In the genomic region with DNA sequence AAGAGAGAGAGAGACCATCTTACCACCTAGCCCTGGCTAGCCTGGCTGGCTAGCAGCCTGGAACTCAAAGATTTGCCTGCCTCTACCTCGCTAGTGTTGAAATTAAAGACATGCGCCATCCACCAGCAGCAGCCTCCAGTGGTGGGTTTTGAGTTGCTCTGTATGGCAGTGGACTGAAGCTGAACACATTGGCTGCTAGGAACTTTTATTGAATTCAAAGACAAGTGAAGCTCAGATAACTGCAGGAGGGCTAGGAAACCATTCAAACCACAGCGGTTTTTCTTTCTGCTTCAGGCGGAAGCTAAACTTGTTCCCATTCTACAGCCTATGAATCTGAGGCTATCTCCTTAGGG, we compare ENCODE assay signal across 8 mouse cellular contexts. TPM values are rescaled to one million over a fixed set of nuclear protein-coding genes. Genes with fewer than 3 reads are reported as not detected.
A peak's percentile ranks its signal among the peaks of the same experiment; 100 is the strongest.
DNase-seq lines count a peak whose midpoint lies in the region; ATAC-seq and TF ChIP-seq lines count a peak whose summit lies in the region.

No protein-coding gene starts in this region.

- H3K4me3 ChIP-seq in lung, adult 2 months (replicated peaks; ENCODE audit: extremely low read depth, low read depth, low read length): peak overlapping the region; percentile 97
- H3K4me3 ChIP-seq in embryonic facial prominence, embryonic 10.5 days: peak overlapping the region; percentile 90
- peak overlapping the region; percentile 83 for H3K4me3 ChIP-seq in limb, embryonic 10.5 days

- no peaks in the 10 kb centered on the region for H3K9me3 ChIP-seq in embryonic facial prominence, embryonic 10.5 days
- H3K9me3 ChIP-seq in limb, embryonic 10.5 days (replicated peaks): no peaks in the 10 kb centered on the region

- TF ChIP-seq CTCF in lung, adult 2 months (IDR thresholded peaks at IDR 0.05; ENCODE audit: insufficient read depth, low read length): no peak

- H3K27me3 ChIP-seq in embryonic facial prominence, embryonic 10.5 days (replicated peaks; ENCODE audit: low read depth, poor library complexity, severe bottlenecking): peaks cover 36% of the 10 kb centered on the region
- peaks cover 24% of the 10 kb centered on the region for H3K27me3 ChIP-seq in limb, embryonic 10.5 days (ENCODE audit: low read depth, poor library complexity, severe bottlenecking)

- H3K27ac ChIP-seq in embryonic facial prominence, embryonic 10.5 days (replicated peaks): peak overlapping the region; percentile 79; the same call in 1 of the 2 replicates
- peak overlapping the region; percentile 86 for H3K27ac ChIP-seq in limb, embryonic 10.5 days

- DNase-seq in lung, adult 2 months: no peak
- DNase-seq in lung, postnatal 36 days: no peak
- DNase-seq in embryonic facial prominence, embryonic 10.5 days (ENCODE audit: low spot score): peak; percentile 17
- peak; percentile 33 for DNase-seq in limb, embryonic 10.5 days (ENCODE audit: low spot score)
- DNase-seq in adrenal gland, adult 18-20 months (ENCODE audit: low spot score in 2 of 2): no peak
- no peak for DNase-seq in adrenal gland, postnatal 25 days
- no peak for DNase-seq in spleen, adult 18-20 months

- WGBS in lung, adult 2 months: 9% methylated on average over 4 of the region's 4 CpGs
- WGBS in embryonic facial prominence, embryonic 10.5 days: 2% methylated on average over 4 of the region's 4 CpGs
- WGBS in limb, embryonic 10.5 days: 3% methylated on average over 4 of the region's 4 CpGs

- TF ChIP-seq POLR2A in lung, adult 2 months (IDR thresholded peaks at IDR 0.05; ENCODE audit: borderline replicate concordance, extremely low read depth, low read depth, low read length): no peak

- H3K36me3 ChIP-seq in embryonic facial prominence, embryonic 10.5 days (replicated peaks): 0 out of 2 replicates have a peak, but pooled peaks cover 2% of the 10 kb centered on the region
- H3K36me3 ChIP-seq in limb, embryonic 10.5 days: peaks cover 10% of the 10 kb centered on the region

- peaks cover 23% of the 10 kb centered on the region for H3K4me1 ChIP-seq in lung, adult 2 months (ENCODE audit: control insufficient read depth, insufficient read depth, low read length)
- H3K4me1 ChIP-seq in embryonic facial prominence, embryonic 10.5 days: peaks cover 27% of the 10 kb centered on the region
- peaks cover 23% of the 10 kb centered on the region for H3K4me1 ChIP-seq in limb, embryonic 10.5 days

- ATAC-seq in neutrophil, adult 5-6 weeks (ENCODE audit: extremely low read depth, insufficient number of reproducible peaks, low FRiP score, poor library complexity, severe bottlenecking): 0 out of 2 replicates have a peak, but pooled peaks have one; percentile 2

RNA-seq across cellular contexts. Expression of a gene that starts 0.4 kb away (rescaled TPM):
- 27.9 and 45.4 TPM in 2 replicates for polyA plus RNA-seq in lung, adult 2 months (2012; rRNA removed)
- 2.8 and 3.5 TPM in 2 replicates for polyA plus RNA-seq in embryonic facial prominence, embryonic 10.5 days (2016; fragmentation: Nextera tagmentation; extraction: Ambion mirVana)
- polyA plus RNA-seq in limb, embryonic 10.5 days (2016; fragmentation: Nextera tagmentation; extraction: Ambion mirVana): 4.4 and 6.5 TPM in 2 replicates
- total RNA-seq in neutrophil, adult 5-6 weeks (2017): 16.5 and 20.5 TPM in 2 replicates
- 10 to 100 TPM; 17.8 to 19.5 TPM for total RNA-seq in adrenal gland, adult 18-20 months (2021)
- total RNA-seq in adrenal gland, postnatal 25 days (2021): 12.0 and 18.9 TPM in 2 replicates

RNA-seq across cellular contexts. Expression of a gene that starts 11.5 kb away (rescaled TPM):
- 65.9 and 73.9 TPM in 2 replicates for polyA plus RNA-seq in lung, adult 2 months (2012; rRNA removed)
- 23.0 and 23.6 TPM in 2 replicates for polyA plus RNA-seq in embryonic facial prominence, embryonic 10.5 days (2016; fragmentation: Nextera tagmentation; extraction: Ambion mirVana)
- 23.1 and 29.6 TPM in 2 replicates for polyA plus RNA-seq in limb, embryonic 10.5 days (2016; fragmentation: Nextera tagmentation; extraction: Ambion mirVana)
- total RNA-seq in neutrophil, adult 5-6 weeks (2017): 210 and 228 TPM in 2 replicates
- 10 to 100 TPM; 30.2 to 37.4 TPM for total RNA-seq in adrenal gland, adult 18-20 months (2021)
- 53.9 and 62.4 TPM in 2 replicates for total RNA-seq in adrenal gland, postnatal 25 days (2021)

RNA-seq across cellular contexts. Expression of a gene that starts 42.9 kb away (rescaled TPM):
- polyA plus RNA-seq in lung, adult 2 months (2012; rRNA removed): 19.6 and 32.7 TPM in 2 replicates
- 47.3 and 56.5 TPM in 2 replicates for polyA plus RNA-seq in embryonic facial prominence, embryonic 10.5 days (2016; fragmentation: Nextera tagmentation; extraction: Ambion mirVana)
- 55.8 and 58.0 TPM in 2 replicates for polyA plus RNA-seq in limb, embryonic 10.5 days (2016; fragmentation: Nextera tagmentation; extraction: Ambion mirVana)
- 9.1 and 9.6 TPM in 2 replicates for total RNA-seq in neutrophil, adult 5-6 weeks (2017)
- 10 to 100 TPM; 45.2 to 51.9 TPM for total RNA-seq in adrenal gland, adult 18-20 months (2021)
- 42.4 and 59.4 TPM in 2 replicates for total RNA-seq in adrenal gland, postnatal 25 days (2021)

RNA-seq across cellular contexts. Expression of a gene that starts 46.7 kb away (rescaled TPM):
- 0.31 and 0.37 TPM in 2 replicates for polyA plus RNA-seq in lung, adult 2 months (2012; rRNA removed)
- polyA plus RNA-seq in embryonic facial prominence, embryonic 10.5 days (2016; fragmentation: Nextera tagmentation; extraction: Ambion mirVana): 0.25 and 0.26 TPM in 2 replicates
- 0.43 TPM in 1 of 2 replicates, not detected in the other for polyA plus RNA-seq in limb, embryonic 10.5 days (2016; fragmentation: Nextera tagmentation; extraction: Ambion mirVana)
- total RNA-seq in neutrophil, adult 5-6 weeks (2017): 0.70 and 2.3 TPM in 2 replicates
- 1 to 10 TPM; 2.0 to 2.3 TPM for total RNA-seq in adrenal gland, adult 18-20 months (2021)
- 2.2 and 3.7 TPM in 2 replicates for total RNA-seq in adrenal gland, postnatal 25 days (2021)

RNA-seq across cellular contexts. Expression of a gene that starts 56.7 kb away (rescaled TPM):
- polyA plus RNA-seq in lung, adult 2 months (2012; rRNA removed): not detected in 2 replicates
- polyA plus RNA-seq in embryonic facial prominence, embryonic 10.5 days (2016; fragmentation: Nextera tagmentation; extraction: Ambion mirVana): not detected in 2 replicates
- not detected in 2 replicates for polyA plus RNA-seq in limb, embryonic 10.5 days (2016; fragmentation: Nextera tagmentation; extraction: Ambion mirVana)
- not detected in 2 replicates for total RNA-seq in neutrophil, adult 5-6 weeks (2017)
- not detected for total RNA-seq in adrenal gland, adult 18-20 months (2021)
- total RNA-seq in adrenal gland, postnatal 25 days (2021): not detected in 2 replicates

Comparison
In these comparisons a context has a peak if more than half of its experiments do, and no peak if none do; other contexts are left out.
1. DNase-seq: peak in embryonic facial prominence, embryonic 10.5 days (single experiment) and limb, embryonic 10.5 days (single experiment); none in lung, adult 2 months (single experiment), lung, postnatal 36 days (single experiment), adrenal gland, adult 18-20 months (0 of 2), adrenal gland, postnatal 25 days (single experiment) and spleen, adult 18-20 months (0 of 2).
2. Peak in every context shown above with its lines, with median percentiles within 50 percentile points of each other: H3K4me3 ChIP-seq.